Mouse (Mus musculus) ES-E14 (cell line): ENCODE results near the gene Gm49384. TPM values are rescaled to one million over a fixed set of nuclear protein-coding genes. Genes with fewer than 3 reads are reported as not detected.

Experiments used
- DNase-seq: peaks from one replicate; pipeline ENCODE4 v3.0.0-alpha.2; 2013; ENCODE audit warnings: low read depth, low spot score
- H3K27ac ChIP-seq: 2 replicates; pipeline ENCODE4 v1.5.1; 2012; ENCODE audit warnings: low read depth, mild to moderate bottlenecking, low read length, moderate library complexity, mixed read lengths; ENCODE audit not compliant: poor library complexity, insufficient read depth, severe bottlenecking
- H3K36me3 ChIP-seq: 2 replicates; pipeline ENCODE4 v1.6.1; 2012; ENCODE audit warnings: mild to moderate bottlenecking, low read length, moderate library complexity, mixed read lengths; ENCODE audit not compliant: control insufficient read depth, poor library complexity, insufficient read depth, severe bottlenecking
- H3K4me1 ChIP-seq, 2 experiments: fragments of 150-350 bp in 1 of 2; sonication (generic) in 1 of 2; 2 replicates each; pipeline ENCODE4 v1.6.1; 2012; ENCODE audit warnings: low read length in 2 of 2, mild to moderate bottlenecking in 1 of 2, mixed read lengths in 1 of 2; ENCODE audit not compliant: control insufficient read depth in 2 of 2, insufficient read depth in 2 of 2, poor library complexity in 1 of 2
- H3K4me3 ChIP-seq, 2 experiments: fragments of 150-350 bp in 1 of 2; sonication (generic) in 1 of 2; 2 replicates each; pipeline ENCODE4 v1.5.1; 2012; ENCODE audit warnings: low read length in 2 of 2, low read depth in 1 of 2, mild to moderate bottlenecking in 1 of 2, mixed read lengths in 1 of 2; ENCODE audit not compliant: insufficient read depth in 1 of 2, poor library complexity in 1 of 2, severe bottlenecking in 1 of 2
- H3K9ac ChIP-seq: 2 replicates; pipeline ENCODE4 v1.6.1; 2012; ENCODE audit warnings: low read depth, mild to moderate bottlenecking, low read length, mixed read lengths; ENCODE audit not compliant: poor library complexity, insufficient read depth, severe bottlenecking
- H3K9me3 ChIP-seq: fragments of 150-350 bp; sonication (generic); 2 replicates; pipeline ENCODE4 v1.6.1; 2012; ENCODE audit warnings: low read depth, mild to moderate bottlenecking, low read length; ENCODE audit not compliant: control insufficient read depth, insufficient read depth
- CHD2 ChIP-seq: IDR thresholded peaks from 2 replicates; pipeline ENCODE4 v1.6.1; 2014; ENCODE audit warnings: mild to moderate bottlenecking, low read depth, low read length, inconsistent platforms
- HCFC1 ChIP-seq: IDR thresholded peaks from 2 replicates; pipeline ENCODE4 v1.6.1; 2012; ENCODE audit warnings: low read length, inconsistent platforms, borderline replicate concordance; ENCODE audit not compliant: insufficient read depth
- MAFK ChIP-seq: IDR thresholded peaks from 2 replicates; pipeline ENCODE4 v1.6.1; 2014; ENCODE audit warnings: mild to moderate bottlenecking, low read depth, low read length, inconsistent platforms; ENCODE audit not compliant: insufficient read depth
- ZC3H11A ChIP-seq: IDR thresholded peaks from 2 replicates; pipeline ENCODE4 v1.6.1; 2012; ENCODE audit warnings: low read depth, mild to moderate bottlenecking, inconsistent platforms, low read length, borderline replicate concordance
- ZNF384 ChIP-seq: IDR thresholded peaks from 2 replicates; pipeline ENCODE4 v1.6.1; 2012; ENCODE audit warnings: low read depth, low read length, inconsistent platforms
- in situ Hi-C, 2 experiments: fragments of 600-800 bp; cut with MboI; formaldehyde crosslinking; loops; one replicate each; pipeline ENCODE4 v1.15.1; 2025; ENCODE audit warnings: low sequenced_read_pairs in 2 of 2, inconsistent platforms in 1 of 2; ENCODE audit not compliant: unreplicated experiment in 2 of 2
- total RNA-seq: library from RNA; depleted of rRNA; stranded (reverse); fragments of 300-350 nt; gene quantifications from 2 replicates; pipeline ENCODE4 v1.2.3, GENCODE M21; 2012

Gene Gm49384
- total RNA-seq, 1 experiment: 12.1 TPM

DNA sequence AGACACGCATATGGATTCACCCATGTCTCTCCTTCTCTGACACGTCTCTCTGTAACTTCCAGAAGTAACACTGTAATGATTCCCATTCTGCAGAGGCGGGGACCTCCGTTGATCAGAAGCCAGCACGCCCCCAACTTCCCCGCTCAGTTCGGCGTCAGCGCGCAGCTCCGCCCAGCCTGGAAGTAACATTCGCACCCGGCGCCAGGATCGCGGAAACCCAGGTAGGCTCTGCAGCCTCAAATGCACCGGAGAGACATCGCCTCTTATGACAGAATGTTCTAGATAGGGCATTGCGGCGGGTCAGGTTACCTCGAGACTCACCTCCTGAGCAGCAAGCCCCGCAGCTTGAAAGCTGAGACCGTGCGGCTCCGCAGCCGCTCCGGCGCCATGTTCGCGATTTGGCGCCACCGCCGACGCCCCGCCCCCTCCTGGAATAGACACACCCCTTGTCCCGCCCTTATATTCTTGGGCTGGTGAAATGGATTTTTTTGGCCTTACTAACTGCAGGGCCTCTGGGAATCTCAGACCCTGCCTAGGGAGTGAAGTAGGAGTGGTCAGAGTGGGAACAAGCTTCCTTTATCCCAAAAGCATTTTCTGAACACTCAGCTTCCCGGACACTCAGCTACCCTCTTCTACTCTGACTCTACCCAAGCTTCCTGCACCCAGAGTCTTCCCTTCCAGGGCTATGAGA is 23.9 kb upstream of the Gm49384 start, which contains the start of gene Pole2:
Gene Pole2, minus strand, starts transcription at position 420 of the 691 bp plus-strand sequence.
- Histone ChIP-seq H3K4me3 (peak within 1 kb of the TSS; percentile 81 to 95), H3K36me3 (peaks cover 11% of the 10 kb centered on the region; the same call in 1 of the 2 replicates), H3K4me1 (peaks cover 1 to 5% of the 10 kb centered on the region in 2 experiments; a peak in 2 of 4 replicates), H3K27ac (peak within 1 kb of the TSS; percentile 80), H3K9me3 (no peaks in the 10 kb centered on the region), H3K9ac (peak within 1 kb of the TSS; percentile 96)
- TF ChIP-seq ZNF384 (no peak), CHD2 (no peak), HCFC1 (peak; percentile 69; the same call in 1 of the 2 replicates), ZC3H11A (no peak), MAFK (no peak)
- peak; percentile 69 for DNase-seq
- in situ Hi-C loops: no loop called here

DNA sequence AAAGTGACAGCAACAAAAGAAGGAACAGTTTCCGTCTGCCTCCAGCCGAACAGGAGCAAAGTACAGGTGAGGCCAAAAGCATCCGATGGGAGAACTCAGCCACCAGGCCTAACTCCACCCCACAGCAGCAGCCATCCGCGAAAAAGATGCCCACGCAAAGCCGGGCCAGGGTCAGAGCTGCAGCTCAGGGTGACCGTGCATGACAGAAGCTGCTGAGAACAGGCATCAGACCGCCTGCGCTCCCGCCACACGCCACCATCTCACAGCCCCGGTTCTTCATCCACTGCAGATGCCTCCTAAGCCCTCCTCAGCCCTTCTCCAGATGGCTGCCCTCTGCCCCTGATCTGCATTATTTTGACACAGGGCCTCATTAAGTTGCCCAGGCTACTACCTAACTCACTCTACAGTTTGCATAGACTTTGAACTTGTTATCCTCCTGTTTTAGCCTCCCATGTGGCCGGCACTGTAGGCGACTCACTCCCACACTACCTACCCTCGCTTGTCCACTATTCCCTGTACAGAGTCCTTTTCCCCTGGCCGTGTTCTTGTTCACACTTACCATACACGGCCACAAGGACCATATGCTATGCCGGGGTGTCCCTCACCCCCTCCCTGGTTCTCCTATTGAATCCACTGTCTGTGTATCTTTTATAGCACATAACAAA is 16.7 kb upstream of the Gm49384 start:
- no peak overlapping the region for H3K27ac ChIP-seq

DNA sequence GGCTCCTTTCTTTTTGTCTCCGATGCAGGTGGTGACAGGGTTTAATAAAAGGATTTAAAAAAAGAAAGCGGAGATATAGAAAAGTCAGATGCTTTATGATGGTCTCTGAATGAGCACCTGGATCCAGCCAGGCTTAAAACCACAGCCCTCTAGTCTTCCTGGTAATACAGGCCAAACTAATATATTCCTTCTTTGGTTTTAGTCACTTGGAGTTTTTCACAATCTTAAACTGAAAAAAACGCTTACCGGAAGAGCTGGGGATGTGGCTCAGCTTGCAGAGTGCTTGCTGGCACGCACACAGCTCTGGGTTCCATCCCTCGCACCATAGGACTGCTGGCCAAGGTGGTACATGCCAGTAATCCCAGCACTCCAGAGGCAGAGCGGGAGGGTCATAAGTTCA is 12.5 kb upstream of the Gm49384 start:
- Histone ChIP-seq H3K36me3 (peaks cover 37% of the 10 kb centered on the region), H3K9me3 (no peaks in the 10 kb centered on the region), H3K4me3 (no peak overlapping the region), H3K27ac (no peak overlapping the region), H3K4me1 (0 out of 4 replicates have a peak, but pooled peaks cover 0 to 2% of the 10 kb centered on the region in 2 experiments), H3K9ac (no peak overlapping the region)
- DNase-seq: no peak
- in situ Hi-C loops: no loop called here
- TF ChIP-seq CHD2: no peak
- no peak for TF ChIP-seq ZNF384
- TF ChIP-seq HCFC1: no peak
- no peak for TF ChIP-seq MAFK
- TF ChIP-seq ZC3H11A: no peak

More for the DNA sequence above, 16.7 kb upstream of the Gm49384 start:
- no peak for DNase-seq
- Histone ChIP-seq H3K9me3 (no peaks in the 10 kb centered on the region), H3K36me3 (peaks cover 27% of the 10 kb centered on the region; the same call in 1 of the 2 replicates), H3K4me1 (peaks cover 0 to 2% of the 10 kb centered on the region in 2 experiments; a peak in 1 of 4 replicates), H3K4me3 (no peak overlapping the region; a peak in 1 of 4 replicates), H3K9ac (no peak overlapping the region; the same call in 1 of the 2 replicates)
- in situ Hi-C loops: no loop called here
- TF ChIP-seq ZNF384: no peak
- no peak for TF ChIP-seq HCFC1
- TF ChIP-seq MAFK: no peak
- TF ChIP-seq ZC3H11A: no peak
- TF ChIP-seq CHD2: no peak

DNA sequence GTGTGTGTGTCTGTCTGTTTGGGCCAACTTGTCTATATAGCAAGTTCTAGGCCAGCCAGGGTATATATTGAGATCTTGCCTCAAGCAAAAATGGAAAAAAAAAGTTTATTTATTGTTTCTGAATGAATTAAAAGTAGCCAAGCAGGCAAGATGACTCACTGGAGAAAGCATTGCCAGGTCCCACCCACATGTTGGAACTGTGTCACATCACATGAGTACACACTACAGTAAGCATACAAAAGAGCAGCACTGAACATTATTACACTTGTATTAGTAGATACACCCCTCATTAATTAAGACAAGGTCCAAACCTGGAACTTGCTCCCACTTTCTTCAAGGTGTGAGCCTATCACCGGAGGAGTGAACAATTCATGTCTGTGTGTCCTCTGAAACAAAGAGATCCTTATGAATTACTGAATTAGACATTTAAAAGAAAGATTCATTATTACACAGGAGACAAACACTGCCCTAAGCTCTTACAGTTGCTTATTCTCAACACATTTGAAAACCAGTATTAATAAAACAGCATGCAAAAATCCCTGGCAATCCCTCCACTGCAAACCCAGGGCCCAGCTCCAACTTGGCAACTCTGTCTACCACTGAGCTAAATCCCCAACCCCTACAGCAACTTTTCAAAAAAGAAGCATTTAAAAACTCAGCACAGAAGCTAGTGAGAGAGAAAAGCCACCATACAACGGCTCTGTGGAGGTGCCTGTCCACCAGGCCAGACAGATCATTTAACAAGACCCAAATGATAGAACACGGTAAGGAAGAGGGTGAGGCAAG is 11.1 kb upstream of the Gm49384 start:
- H3K4me1 ChIP-seq: peaks cover 0 to 4% of the 10 kb centered on the region in 2 experiments; a peak in 1 of 4 replicates
- DNase-seq: no peak
- no peak overlapping the region for H3K27ac ChIP-seq
- no peak overlapping the region for H3K4me3 ChIP-seq
- no peaks in the 10 kb centered on the region for H3K9me3 ChIP-seq
- H3K36me3 ChIP-seq: peaks cover 39% of the 10 kb centered on the region
- TF ChIP-seq MAFK: no peak
- TF ChIP-seq ZC3H11A: no peak
- no peak for TF ChIP-seq HCFC1
- no peak for TF ChIP-seq ZNF384
- no peak for TF ChIP-seq CHD2
- no peak overlapping the region for H3K9ac ChIP-seq
- in situ Hi-C loops: no loop called here
